Mouse (Mus musculus) CH12.LX (cell line): ENCODE results near the gene Arhgef33. TPM values are rescaled to one million over a fixed set of nuclear protein-coding genes. Genes with fewer than 3 reads are reported as not detected.

Source experiments
- DNase-seq: peaks from one replicate; pipeline ENCODE4 v3.0.0-alpha.2; 2013; ENCODE audit errors: extremely low read depth
- H3K27ac ChIP-seq: 2 replicates; pipeline ENCODE4 v1.5.1; 2012; ENCODE audit warnings: low read depth, mild to moderate bottlenecking, control low read depth, moderate library complexity; ENCODE audit not compliant: insufficient read depth
- H3K27me3 ChIP-seq: replicated peaks from 2 replicates; pipeline ENCODE3; 2012; ENCODE audit warnings: inconsistent platforms
- H3K36me3 ChIP-seq, 2 experiments: replicated peaks in 1 of 2; 2 replicates each; pipeline versions ENCODE3 to v1.6.1; 2012; ENCODE audit warnings: inconsistent platforms in 1 of 2, low read length in 1 of 2, mild to moderate bottlenecking in 1 of 2, mixed read lengths in 1 of 2, moderate library complexity in 1 of 2; ENCODE audit not compliant: control insufficient read depth in 1 of 2, insufficient read depth in 1 of 2
- H3K4me1 ChIP-seq, 2 experiments: 2 replicates each; pipeline ENCODE4 v1.6.1; 2012; ENCODE audit warnings: inconsistent platforms in 1 of 2, moderate library complexity in 1 of 2; ENCODE audit not compliant: insufficient read depth in 2 of 2, control insufficient read depth in 1 of 2
- H3K4me2 ChIP-seq: 2 replicates; pipeline ENCODE4 v1.6.1; 2012; ENCODE audit warnings: low read depth, mild to moderate bottlenecking, control low read depth; ENCODE audit not compliant: poor library complexity, insufficient read depth, severe bottlenecking
- H3K4me3 ChIP-seq, 3 experiments: fragments of 150-350 bp in 1 of 3; sonication (generic) in 1 of 3; replicated peaks in 1 of 3; 2 replicates each; pipeline versions ENCODE3 to v1.5.1; 2011 to 2012; ENCODE audit warnings: low read depth in 2 of 3, low read length in 2 of 3, mild to moderate bottlenecking in 2 of 3, moderate library complexity in 2 of 3, control low read depth in 1 of 3, improper control_type of control experiment in 1 of 3, inconsistent platforms in 1 of 3, mixed read lengths in 1 of 3; ENCODE audit not compliant: poor library complexity in 1 of 3
- H3K79me2 ChIP-seq: replicated peaks from 2 replicates; pipeline ENCODE4 v1.6.1; 2012; ENCODE audit warnings: mild to moderate bottlenecking, moderate library complexity; ENCODE audit not compliant: control insufficient read depth, poor library complexity, insufficient read depth, severe bottlenecking; ENCODE audit errors: extremely low read depth
- H3K9ac ChIP-seq: 2 replicates; pipeline ENCODE4 v1.6.1; 2012; ENCODE audit warnings: low read depth, mild to moderate bottlenecking, control low read depth, moderate library complexity; ENCODE audit not compliant: insufficient read depth
- H3K9me3 ChIP-seq: replicated peaks from 2 replicates; pipeline ENCODE3; 2012; ENCODE audit warnings: low read length, inconsistent platforms, mixed read lengths
- BHLHE40 ChIP-seq: IDR thresholded peaks from 2 replicates; pipeline ENCODE4 v1.6.1; 2011; ENCODE audit warnings: mild to moderate bottlenecking, low read depth, low read length, improper control_type of control experiment
- CHD1 ChIP-seq: IDR thresholded peaks from 2 replicates; pipeline ENCODE4 v1.6.1; 2012; ENCODE audit warnings: low read depth, low read length, improper control_type of control experiment, inconsistent platforms
- E2F4 ChIP-seq: IDR thresholded peaks from 2 replicates; pipeline ENCODE4 v1.6.1; 2011; ENCODE audit warnings: low read depth, low read length, improper control_type of control experiment; ENCODE audit not compliant: insufficient replicate concordance
- ELF1 ChIP-seq: IDR thresholded peaks from 2 replicates; pipeline ENCODE4 v1.6.1; 2014; ENCODE audit warnings: low read depth, mild to moderate bottlenecking, inconsistent platforms, low read length, improper control_type of control experiment
- EP300 ChIP-seq: IDR thresholded peaks from 2 replicates; pipeline ENCODE4 v1.6.1; 2011; ENCODE audit warnings: low read length, improper control_type of control experiment
- ETS1 ChIP-seq: conservative IDR thresholded peaks from 2 replicates; pipeline ENCODE4 v1.6.1; 2012; ENCODE audit warnings: low read depth, mild to moderate bottlenecking, inconsistent platforms, low read length, improper control_type of control experiment, moderate library complexity
- GABPA ChIP-seq: IDR thresholded peaks from 2 replicates; pipeline ENCODE4 v1.6.1; 2012; ENCODE audit warnings: low read depth, low read length, improper control_type of control experiment, inconsistent platforms; ENCODE audit not compliant: insufficient replicate concordance
- JUN ChIP-seq: IDR thresholded peaks from 2 replicates; pipeline ENCODE4 v1.6.1; 2011; ENCODE audit warnings: low read depth, mild to moderate bottlenecking, low read length, improper control_type of control experiment, moderate library complexity; ENCODE audit not compliant: insufficient read depth
- KAT2A ChIP-seq: IDR thresholded peaks from 2 replicates; pipeline ENCODE4 v1.6.1; 2012; ENCODE audit warnings: low read length, improper control_type of control experiment, inconsistent platforms; ENCODE audit not compliant: insufficient replicate concordance
- MAFK ChIP-seq: IDR thresholded peaks from 2 replicates; pipeline ENCODE4 v1.6.1; 2011; ENCODE audit warnings: low read length, improper control_type of control experiment; ENCODE audit not compliant: insufficient replicate concordance
- MAX ChIP-seq: IDR thresholded peaks from 2 replicates; pipeline ENCODE4 v1.6.1; 2011; ENCODE audit warnings: low read length, improper control_type of control experiment
- MEF2A ChIP-seq: IDR thresholded peaks from 2 replicates; pipeline ENCODE4 v1.6.1; 2014; ENCODE audit warnings: low read depth, mild to moderate bottlenecking, inconsistent platforms, low read length, improper control_type of control experiment, borderline replicate concordance
- NRF1 ChIP-seq: IDR thresholded peaks from 2 replicates; pipeline ENCODE4 v1.6.1; 2014; ENCODE audit warnings: low read depth, mild to moderate bottlenecking, inconsistent platforms, low read length, improper control_type of control experiment, moderate library complexity
- POLR2A ChIP-seq: IDR thresholded peaks from 2 replicates; pipeline ENCODE4 v1.6.1; 2011; ENCODE audit warnings: low read depth, mild to moderate bottlenecking, improper control_type of control experiment, low read length
- POLR2AphosphoS2 ChIP-seq: IDR thresholded peaks from 2 replicates; pipeline ENCODE4 v1.6.1; 2011; ENCODE audit warnings: low read depth, low read length, improper control_type of control experiment
- RAD21 ChIP-seq: IDR thresholded peaks from 2 replicates; pipeline ENCODE4 v1.6.1; 2011; ENCODE audit warnings: low read depth, mild to moderate bottlenecking, low read length, improper control_type of control experiment, moderate library complexity
- RCOR1 ChIP-seq: conservative IDR thresholded peaks from 2 replicates; pipeline ENCODE4 v1.6.1; 2012; ENCODE audit warnings: low read depth, mild to moderate bottlenecking, inconsistent platforms, low read length, improper control_type of control experiment
- SIN3A ChIP-seq: IDR thresholded peaks from 2 replicates; pipeline ENCODE4 v1.6.1; 2012; ENCODE audit warnings: low read length, improper control_type of control experiment, inconsistent platforms
- TBP ChIP-seq: conservative IDR thresholded peaks from 2 replicates; pipeline ENCODE4 v1.6.1; 2011; ENCODE audit warnings: low read depth, low read length, improper control_type of control experiment
- USF1 ChIP-seq: IDR thresholded peaks from 2 replicates; pipeline ENCODE4 v1.6.1; 2014; ENCODE audit warnings: low read depth, mild to moderate bottlenecking, inconsistent platforms, low read length, improper control_type of control experiment
- USF2 ChIP-seq: conservative IDR thresholded peaks from 2 replicates; pipeline ENCODE4 v1.6.1; 2011; ENCODE audit warnings: low read depth, low read length, improper control_type of control experiment
- ZC3H11A ChIP-seq: IDR thresholded peaks from 2 replicates; pipeline ENCODE4 v1.6.1; 2012; ENCODE audit warnings: low read depth, mild to moderate bottlenecking, inconsistent platforms, low read length, improper control_type of control experiment
- ZKSCAN1 ChIP-seq: IDR thresholded peaks from 2 replicates; pipeline ENCODE4 v1.6.1; 2012; ENCODE audit warnings: low read depth, inconsistent platforms, low read length, improper control_type of control experiment, borderline replicate concordance
- dilution Hi-C: fragments of 300-500 bp; cut with MboI; formaldehyde crosslinking; loops from 2 replicates; pipeline ENCODE4 v1.14.3; 2020; ENCODE audit warnings: low sequenced_read_pairs; ENCODE audit not compliant: extremely low pct_unique_long_range_greater_than_20kb, extremely low pct_ligation_motif_present
- in situ Hi-C: fragments of 300-500 bp; cut with MboI; formaldehyde crosslinking; loops from 3 replicates; pipeline ENCODE4 v1.14.3; 2019; ENCODE audit warnings: low sequenced_read_pairs, low pct_ligation_motif_present, low pct_unique_long_range_greater_than_20kb, mixed read lengths
- polyA plus RNA-seq: library from polyadenylated mRNA; unstranded; fragments of >175 nt; gene quantifications from 2 replicates; pipeline ENCODE4 v1.2.1, GENCODE M21; 2012; ENCODE audit warnings: low read depth; ENCODE audit not compliant: insufficient read length
- total RNA-seq, 2 experiments: library from RNA; depleted of rRNA; stranded (reverse); fragments of 300-350 nt in 1 of 2; fragments of >200 nt in 1 of 2; gene quantifications; 2 replicates each; pipeline ENCODE4 v1.2.3; 2012 to 2014

Gene Arhgef33
- total and polyA plus RNA-seq, 3 experiments: 0.55 TPM; not detected in 2

DNA sequence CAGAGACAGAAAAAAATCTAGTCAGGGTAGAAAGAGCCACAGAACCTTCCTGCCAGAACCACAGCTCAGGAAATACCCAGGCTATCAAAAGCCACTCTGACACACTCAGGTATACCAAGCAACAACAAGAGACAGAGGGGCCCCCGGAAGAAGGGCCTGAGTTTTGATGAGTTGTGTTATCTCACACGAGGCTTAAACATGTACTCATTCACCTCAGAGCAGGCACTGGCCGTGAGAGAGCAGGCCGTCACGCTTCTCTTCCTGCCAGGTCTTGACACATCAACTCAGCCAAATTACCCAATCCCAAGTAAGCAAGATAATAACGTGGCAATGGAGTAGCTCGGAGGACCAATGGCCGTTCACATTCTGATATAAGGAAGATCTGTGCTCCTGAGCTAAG lies 16.5 kb downstream of the Arhgef33 start:
- Histone ChIP-seq H3K79me2 (no peaks in the 10 kb centered on the region), H3K4me2 (peak overlapping the region; percentile 63; the same call in 1 of the 2 replicates), H3K9ac (no peak overlapping the region), H3K36me3 (no peaks in the 10 kb centered on the region), H3K4me3 (no peak overlapping the region), H3K4me1 (peaks cover 7 to 27% of the 10 kb centered on the region in 2 experiments), H3K27me3 (no peaks in the 10 kb centered on the region), H3K27ac (no peak overlapping the region), H3K9me3 (no peaks in the 10 kb centered on the region)
- dilution Hi-C loops (no loop called here), in situ Hi-C loops (no loop called here)
- DNase-seq: peak; percentile 71
- TF ChIP-seq POLR2AphosphoS2 (no peak), ZKSCAN1 (no peak), MAX (no peak), NRF1 (no peak), USF1 (no peak), EP300 (no peak), ZC3H11A (no peak), USF2 (no peak), TBP (no peak), CHD1 (no peak), RCOR1 (no peak), ELF1 (no peak), POLR2A (0 out of 2 replicates have a peak, but pooled peaks have one; percentile 32), JUN (no peak), BHLHE40 (peak; percentile 68), GABPA (no peak), ETS1 (peak; percentile 51), SIN3A (0 out of 2 replicates have a peak, but pooled peaks have one; percentile 19), KAT2A (no peak), MAFK (no peak)

DNA sequence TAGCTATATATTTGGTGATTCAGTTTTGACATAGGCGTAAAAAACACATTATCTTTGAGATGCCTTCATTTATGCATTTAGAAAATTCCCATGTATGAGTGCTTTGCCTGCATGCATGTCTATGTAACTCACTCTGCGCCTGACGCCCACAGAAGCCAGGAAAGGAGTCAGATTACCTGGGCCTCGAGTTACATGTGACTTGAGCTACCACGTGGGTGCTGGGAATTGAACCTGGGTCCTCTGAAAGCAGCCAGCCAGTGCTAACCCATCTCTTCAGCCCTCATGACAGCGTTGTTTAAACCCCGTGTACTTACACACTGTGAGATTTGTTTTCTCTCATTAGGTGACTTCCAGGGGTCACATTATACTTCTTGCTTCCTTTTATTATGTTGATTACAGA lies 17.3 kb downstream of the Arhgef33 start:
- H3K79me2 ChIP-seq: no peaks in the 10 kb centered on the region
- in situ Hi-C loops (no loop called here), dilution Hi-C loops (no loop called here)
- H3K4me1 ChIP-seq: peaks cover 7 to 27% of the 10 kb centered on the region in 2 experiments
- H3K27me3 ChIP-seq: no peaks in the 10 kb centered on the region
- no peak overlapping the region for H3K27ac ChIP-seq
- H3K36me3 ChIP-seq: no peaks in the 10 kb centered on the region
- no peak overlapping the region for H3K4me3 ChIP-seq
- no peaks in the 10 kb centered on the region for H3K9me3 ChIP-seq
- no peak for DNase-seq
- H3K4me2 ChIP-seq: no peak overlapping the region
- TF ChIP-seq MAFK (no peak), ZC3H11A (no peak), GABPA (no peak), RAD21 (no peak), KAT2A (no peak), E2F4 (no peak), MEF2A (no peak), ELF1 (no peak), ETS1 (no peak), SIN3A (no peak)
- H3K9ac ChIP-seq: no peak overlapping the region
